Mouse (Mus musculus) heart, postnatal 36 days (tissue): ENCODE data around the gene Nid2. TPM values are rescaled to one million over a fixed set of nuclear protein-coding genes. Genes with fewer than 3 reads are reported as not detected.

Experiments
- DNase-seq, 2 experiments: peaks; one replicate each; pipeline ENCODE4 v3.0.0; 2021 to 2022
- intact Hi-C: fragments of 180-260 bp; cut with DNase I; formaldehyde crosslinking; loops from one replicate; pipeline ENCODE4 v1.15.1; 2025
- total RNA-seq, 2 experiments: library from RNA; stranded (reverse); gene quantifications; 2 replicates each; pipeline ENCODE4 v1.2.3; 2021

Nid2 gene
- 10 to 100 TPM; 35.0 to 36.3 TPM for total RNA-seq

DNA sequence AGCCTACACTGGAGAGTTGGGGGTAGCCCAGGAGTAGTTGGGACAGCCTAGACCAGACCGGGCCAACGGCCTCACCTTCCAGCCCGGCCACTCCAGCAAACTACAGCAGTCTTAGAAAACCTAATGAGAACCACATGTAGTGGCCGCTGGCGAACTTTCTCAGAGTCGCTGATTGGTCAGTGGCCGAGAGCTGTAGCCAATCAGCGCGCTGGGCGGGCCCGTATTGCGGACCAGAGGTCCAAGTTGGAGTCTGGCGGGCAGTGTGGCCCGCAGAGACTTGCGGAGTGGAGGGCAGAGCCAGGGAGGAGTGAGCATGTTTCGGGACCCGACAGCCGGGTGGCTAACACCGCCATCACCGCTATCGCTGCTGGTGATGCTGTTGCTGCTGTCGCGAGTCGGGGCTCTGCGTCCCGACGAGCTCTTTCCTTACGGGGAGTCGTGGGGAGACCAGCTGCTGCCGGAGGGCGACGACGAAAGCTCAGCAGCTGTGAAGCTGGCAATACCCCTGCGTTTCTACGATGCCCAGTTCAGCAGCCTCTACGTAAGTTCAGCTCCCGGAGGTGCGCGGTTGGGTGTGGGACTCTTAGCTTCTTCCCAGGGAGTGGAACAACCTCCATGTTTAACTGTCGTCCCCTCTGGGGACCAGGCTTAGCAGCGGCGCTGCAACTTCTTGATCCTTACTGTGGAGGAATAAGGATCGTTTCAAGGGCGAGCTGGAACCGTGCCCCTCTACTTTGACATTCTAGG, at the start of gene Nid2:
TSS of gene Nid2 (plus strand) at position 241 of the 747 bp plus-strand sequence.
- intact Hi-C loops, result loop anchor here (2.0 to 5.0 kb wide), 2 partner anchors 44 to 46 kb away; no protein-coding TSS in a partner anchor
- DNase-seq, result peak; percentile 88 to 89

DNA sequence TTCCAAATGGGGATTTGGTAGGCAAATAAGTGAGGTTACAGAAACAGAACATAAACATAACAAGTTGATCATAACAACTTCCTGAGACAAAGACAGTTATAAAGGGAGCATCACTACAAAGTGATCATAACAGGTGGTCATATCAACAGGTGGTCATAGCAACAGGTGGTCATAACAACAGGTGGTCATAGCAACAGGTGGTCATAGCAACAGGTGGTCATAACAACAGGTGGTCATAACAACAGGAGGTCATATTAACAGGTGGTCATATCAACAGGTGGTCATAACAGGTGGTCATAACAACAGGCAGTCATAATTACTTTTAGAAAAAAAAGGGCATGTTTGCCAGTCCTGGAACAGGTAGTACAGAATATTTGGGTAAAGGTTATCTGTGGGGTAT, 49.5 kb upstream of the Nid2 start:
- no peak for DNase-seq
- intact Hi-C loops, result no loop called here

DNA sequence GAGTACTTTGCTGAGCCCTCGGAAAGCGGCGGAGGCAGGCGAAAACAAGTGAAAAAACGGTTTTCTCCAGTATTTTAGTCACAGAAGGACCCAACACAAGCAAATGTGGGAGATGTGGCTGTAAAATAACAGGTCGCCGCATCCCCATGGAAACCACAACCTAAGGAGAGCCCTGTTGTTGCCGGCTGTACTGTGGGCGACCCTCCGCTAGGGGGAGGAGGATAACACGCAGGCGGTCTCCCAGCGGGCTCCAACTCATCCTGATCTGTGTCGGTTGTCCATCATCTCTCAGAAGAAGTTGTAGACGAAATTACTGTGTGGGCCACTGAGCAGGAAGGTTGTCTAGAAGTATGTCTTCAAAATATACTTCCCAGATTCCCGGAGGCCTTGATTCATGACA, 45.4 kb upstream of the Nid2 start:
- peak; percentile 75 to 82 for DNase-seq
- intact Hi-C loops, result loop anchor here (1.0 to 2.0 kb wide), 4 partner anchors 27 to 365 kb away; partner anchors contain the start of gene Nid2

DNA sequence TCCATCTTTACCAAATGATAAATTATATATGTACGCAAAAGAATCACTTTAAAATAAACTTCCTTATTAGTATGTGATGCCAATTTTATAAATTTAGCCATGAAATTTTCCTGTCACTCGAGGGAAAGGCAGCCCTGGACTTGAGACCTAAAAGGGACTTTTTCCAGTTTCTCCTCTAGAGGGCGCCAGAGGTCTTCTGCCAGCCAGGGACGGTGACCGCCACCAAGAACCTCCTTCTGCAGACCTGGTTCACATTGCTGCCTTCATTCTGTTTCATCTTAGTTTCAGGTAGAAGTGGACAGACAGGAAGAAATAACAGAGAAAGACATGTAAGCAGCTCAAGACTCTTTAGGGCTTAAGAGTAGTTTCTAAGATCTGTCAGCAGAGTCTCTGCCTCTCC, 44.6 kb upstream of the Nid2 start:
- DNase-seq, result peak; percentile 70 to 77
- intact Hi-C loops, result loop anchor here (1.0 to 2.0 kb wide), 4 partner anchors 26 to 364 kb away; partner anchors contain the start of gene Nid2

DNA sequence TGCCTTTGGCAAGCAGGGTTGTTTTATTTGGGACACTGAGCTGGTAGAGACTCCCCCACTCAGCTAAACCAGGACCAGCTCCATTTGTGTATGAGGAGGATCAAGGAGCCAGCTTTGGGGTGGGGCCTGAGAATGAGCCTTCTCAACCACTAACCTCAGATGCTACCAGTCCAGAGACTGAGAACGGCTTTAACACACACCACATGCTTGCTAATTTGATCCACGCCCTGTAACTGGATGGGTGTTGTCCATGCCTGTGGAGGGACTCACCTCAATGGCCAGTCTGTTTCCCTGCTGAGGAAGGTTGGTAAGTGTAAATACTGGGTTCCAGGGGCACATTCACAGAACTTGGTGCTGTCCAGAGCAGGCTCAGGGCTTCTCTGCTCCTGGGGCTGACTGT, 44.1 kb upstream of the Nid2 start:
- intact Hi-C loops, result loop anchor here (1.0 to 2.0 kb wide), 5 partner anchors 26 to 364 kb away; partner anchors contain the start of gene Nid2
- peak in 1 of 2 experiments; percentile 5 for DNase-seq

DNA sequence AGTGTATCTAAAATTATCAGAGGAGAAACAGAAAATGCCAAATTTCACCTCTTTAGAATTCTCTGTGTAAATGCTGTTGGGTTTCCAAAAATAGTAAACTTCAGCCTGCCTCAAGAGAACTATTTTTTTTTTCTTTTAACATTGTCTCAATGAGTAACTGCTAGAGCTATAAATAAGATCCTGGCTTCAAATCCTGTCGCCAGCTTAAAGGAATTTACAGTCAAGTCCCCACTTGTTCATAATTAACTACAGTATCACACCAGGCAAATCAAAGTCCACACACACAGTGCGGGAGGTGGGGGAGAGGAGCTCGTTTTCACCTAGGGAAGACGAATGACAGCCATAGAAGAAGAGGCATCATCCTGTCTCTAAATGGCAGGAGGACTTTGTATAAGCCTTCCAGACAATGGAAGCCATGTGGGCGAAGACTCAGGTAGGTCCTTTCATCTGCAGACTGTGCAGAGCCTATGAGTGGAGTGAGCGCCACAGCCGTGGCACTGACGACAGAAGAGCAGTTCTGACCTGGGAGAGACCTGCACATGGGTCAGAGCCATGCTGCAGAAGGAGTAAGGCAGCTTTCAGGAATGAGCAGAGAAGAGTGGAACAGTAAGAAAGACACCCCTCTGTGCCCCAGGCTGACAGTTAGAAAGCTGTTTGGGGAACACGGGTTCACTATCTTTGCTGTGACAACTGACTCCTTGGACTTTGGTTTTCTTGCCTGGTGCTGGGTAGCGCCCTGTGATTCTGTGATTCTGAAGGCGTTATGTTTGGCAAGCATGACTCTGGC, 43.2 kb upstream of the Nid2 start:
- intact Hi-C loops, result loop anchor here (1.0 to 2.0 kb wide), 4 partner anchors 25 to 363 kb away; partner anchors contain the start of gene Nid2
- no peak for DNase-seq

DNA sequence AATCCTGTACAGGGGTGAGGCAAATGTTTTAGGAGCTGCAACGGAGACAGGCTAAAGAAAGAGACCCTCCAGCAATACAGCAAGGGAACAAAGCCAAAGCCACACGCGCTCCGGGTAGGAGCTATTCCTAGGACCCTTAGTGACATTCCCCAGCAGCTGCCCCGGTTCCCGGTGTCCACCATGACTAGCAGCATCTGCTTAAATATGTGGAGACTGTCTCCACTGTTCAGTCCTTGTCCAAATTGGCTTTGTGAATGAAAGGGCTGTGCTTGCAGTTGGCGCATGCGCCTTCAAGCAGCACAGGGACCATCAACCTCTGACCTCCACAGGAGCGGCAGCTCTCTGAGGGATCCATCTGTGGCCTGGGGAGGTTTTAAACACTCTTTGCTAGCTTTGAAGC, 41.9 kb upstream of the Nid2 start:
- DNase-seq, result no peak
- intact Hi-C loops, result no loop called here

DNA sequence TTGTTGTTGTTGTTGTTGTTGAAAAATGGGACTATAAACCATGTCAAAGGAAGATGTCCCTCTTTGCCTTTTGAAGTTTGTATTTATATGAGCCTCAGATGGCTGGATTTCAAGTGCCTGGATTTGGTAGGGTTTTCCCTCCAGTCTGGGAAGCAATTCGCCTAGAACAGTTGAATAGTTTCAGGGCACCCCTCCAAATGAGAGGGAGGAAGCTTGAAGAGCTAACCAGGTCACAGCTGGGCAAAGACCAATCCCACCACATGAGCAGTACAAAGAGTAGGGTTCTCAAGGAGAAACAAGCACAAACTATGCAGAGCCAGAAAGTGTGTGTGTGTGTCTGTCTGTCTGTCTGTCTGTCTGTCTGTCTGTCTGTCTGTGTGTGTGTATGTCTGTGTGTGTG, 39.3 kb upstream of the Nid2 start:
- intact Hi-C loops, result no loop called here
- DNase-seq, result no peak

DNA sequence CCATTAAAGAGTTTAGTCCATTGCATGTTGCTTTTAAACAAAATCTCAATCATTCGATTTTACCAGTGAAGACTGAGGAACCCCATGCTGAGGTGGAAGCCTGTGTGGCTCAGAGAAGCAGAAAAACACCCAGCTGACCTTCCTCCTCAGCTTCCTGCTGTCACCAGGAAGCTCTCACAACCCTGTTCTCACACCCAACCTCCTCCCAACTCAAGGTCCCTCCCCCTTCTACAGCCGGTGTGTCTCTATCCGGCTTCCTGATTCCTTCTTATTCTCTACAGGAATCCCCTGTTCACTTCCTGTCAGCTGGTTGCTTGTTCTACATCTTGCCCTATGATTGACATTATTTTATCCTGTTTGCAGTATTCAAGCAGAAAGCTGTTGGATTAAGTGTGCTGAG, 38.0 kb upstream of the Nid2 start:
- intact Hi-C loops, result no loop called here
- DNase-seq, result no peak

DNA sequence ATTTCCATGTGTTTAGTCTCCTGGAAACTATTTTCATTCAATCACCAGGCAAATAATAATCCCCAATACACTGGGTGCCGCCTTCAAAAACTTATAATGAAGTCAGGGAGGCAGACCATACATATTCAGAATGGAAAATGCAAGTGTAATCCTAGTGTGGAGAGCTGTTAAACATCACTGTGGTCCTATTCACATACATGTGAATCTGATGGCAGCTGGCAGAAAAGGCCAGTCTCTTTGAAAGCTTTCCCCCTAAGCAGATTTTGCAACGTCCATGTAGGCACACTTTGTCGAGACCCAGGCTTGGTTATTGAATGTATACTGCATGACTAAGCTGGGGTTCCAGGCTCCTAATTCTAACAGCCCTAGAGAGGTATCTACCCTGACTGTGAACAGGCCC, 32.0 kb upstream of the Nid2 start:
- intact Hi-C loops, result no loop called here
- no peak for DNase-seq

DNA sequence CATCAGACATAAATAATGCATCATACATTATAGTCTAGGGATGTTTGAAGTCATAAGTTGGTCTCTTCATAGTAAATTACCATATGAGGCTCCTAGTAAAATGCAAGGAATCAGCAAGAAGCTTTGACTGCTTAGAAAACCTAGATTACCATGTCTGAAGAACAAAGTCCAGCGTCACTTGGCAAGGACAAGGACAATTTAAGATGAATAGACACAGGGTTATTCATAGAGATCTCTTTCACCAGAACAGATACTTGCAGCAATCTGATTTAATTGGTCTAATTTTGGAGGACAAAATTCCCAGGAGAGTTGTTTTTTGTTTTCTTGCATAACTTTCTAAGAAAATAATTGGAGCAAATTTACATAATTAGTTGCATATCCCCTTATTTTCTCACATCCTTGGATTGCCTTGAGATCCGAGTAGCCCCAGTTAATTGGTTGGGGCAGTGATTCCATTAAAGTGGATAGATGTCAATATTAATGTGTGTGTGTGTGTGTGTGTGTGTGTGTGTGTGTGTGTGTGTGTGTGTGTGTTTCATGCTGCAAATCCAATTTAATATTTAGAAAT, 30.9 kb upstream of the Nid2 start:
- intact Hi-C loops, result no loop called here
- no peak for DNase-seq

DNA sequence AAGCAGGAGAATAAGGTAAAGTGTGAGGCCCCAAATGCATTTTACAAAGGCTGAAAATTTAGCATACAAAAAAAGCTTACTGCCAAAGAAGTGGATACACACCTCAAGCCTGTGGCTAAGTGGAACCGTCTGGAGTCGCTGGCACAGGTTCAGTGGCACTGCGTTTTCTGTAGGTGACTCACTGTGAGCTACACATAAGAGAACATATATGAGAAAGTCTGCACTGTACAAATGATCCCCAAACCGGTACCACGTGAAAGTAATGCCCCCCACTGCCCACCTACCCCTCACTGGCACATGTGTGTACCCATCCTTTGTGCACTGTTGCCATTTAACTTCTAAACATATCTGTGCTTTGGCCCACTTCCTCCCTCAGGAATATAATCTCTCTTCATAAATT, 22.8 kb upstream of the Nid2 start:
- intact Hi-C loops, result no loop called here
- no peak for DNase-seq

DNA sequence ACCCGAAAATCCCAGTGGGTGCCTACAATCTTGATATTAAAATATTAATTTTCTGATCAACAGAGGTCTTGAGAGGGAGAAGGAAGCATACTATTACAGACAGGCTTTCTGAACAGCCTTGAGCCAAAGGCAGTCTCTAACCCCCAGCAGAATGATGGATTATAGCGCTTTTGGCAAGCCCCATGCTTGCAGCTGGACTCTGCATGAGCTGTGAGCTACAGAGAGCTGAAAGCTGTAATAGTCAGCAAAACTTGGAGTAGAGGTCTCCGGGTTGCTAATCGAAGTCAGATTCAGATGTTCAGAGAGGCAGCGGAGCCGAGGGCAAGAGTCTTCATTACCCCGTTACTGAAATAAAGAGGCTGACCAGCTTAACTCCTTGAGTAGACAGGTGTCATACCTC, 22.3 kb upstream of the Nid2 start:
- intact Hi-C loops, result no loop called here
- DNase-seq, result no peak

DNA sequence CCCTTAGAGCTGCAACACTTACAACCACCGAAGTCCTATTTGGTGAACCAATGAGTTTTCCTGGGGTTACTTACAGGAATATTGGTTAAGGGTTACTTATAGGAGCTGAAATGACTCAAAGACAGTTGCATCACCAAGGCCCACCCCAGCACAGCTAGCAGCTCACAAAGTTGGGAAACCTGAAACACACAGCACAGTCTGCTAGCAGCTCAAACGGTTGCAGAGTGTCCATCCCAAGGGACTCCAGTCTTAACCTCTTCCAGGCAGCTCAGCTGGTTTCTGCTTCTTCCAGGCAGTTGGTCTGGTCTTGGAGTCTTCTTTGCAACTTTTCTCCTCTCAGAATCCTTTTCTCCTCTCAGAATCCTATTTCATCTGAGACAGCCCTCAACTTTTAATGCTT, 19.0 kb upstream of the Nid2 start:
- intact Hi-C loops, result loop anchor here (2.0 kb wide), 1 partner anchor 25 kb away; no protein-coding TSS in a partner anchor

DNA sequence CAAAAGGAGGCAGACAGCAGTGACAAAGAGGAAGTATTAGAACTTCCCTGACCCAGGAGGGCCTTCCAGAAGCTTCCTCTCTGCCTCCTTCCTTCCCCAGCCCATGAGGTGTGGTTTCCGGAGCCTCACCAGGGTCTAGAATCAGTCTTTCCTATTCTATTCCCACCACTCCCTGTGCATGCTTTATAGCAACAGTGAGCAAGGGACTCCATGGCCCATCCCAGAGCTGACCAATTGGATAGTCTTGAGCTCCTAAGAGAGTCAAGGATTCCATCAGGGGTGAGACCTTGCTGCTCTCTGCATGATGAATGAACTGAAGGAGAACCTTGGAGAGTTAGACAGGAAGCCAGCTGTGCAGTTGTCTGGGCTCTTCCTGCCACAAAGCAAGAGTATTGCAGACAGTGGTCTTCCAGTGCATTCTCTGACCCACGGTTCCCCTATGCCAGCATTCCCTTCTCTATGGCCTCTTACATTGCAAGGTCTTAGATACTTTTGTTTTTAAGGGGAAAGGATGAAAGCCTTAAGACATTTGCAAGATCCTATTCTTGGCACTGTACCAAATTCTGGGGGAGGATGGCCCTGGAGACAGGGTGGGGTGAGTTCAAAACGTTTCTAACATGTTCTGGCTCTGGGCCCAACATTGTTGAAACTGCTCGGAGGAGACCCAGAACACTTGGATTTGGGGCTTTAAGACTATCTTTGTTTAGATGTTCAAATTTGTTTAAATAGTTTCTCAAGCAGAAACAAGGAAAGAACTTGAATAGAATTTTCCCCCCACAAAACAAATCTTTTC, 17.4 kb upstream of the Nid2 start:
- peak; percentile 58 to 59 for DNase-seq
- intact Hi-C loops, result loop anchor here (2.0 kb wide), 1 partner anchor 27 kb away; no protein-coding TSS in a partner anchor

More for the DNA sequence above, 19.0 kb upstream of the Nid2 start:
- no peak for DNase-seq

DNA sequence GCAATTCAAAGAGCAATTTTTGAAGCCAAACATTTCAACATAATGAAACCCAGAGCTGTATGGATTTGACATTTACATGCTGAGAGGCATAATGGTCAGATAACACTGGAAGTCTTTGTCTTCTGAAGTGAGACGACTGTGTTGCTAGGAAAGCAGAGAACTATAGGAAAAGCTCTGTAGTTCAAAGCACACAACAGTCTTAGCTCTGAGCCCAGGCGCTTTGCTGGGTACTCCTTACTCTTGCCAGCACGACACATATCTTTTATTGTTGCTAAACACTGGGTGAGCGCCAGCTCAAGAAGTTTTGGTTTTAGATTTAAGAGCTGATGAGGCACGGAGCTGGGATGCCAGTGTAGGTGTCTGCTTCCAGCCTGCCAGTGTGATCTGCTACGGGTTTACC, 15.8 kb upstream of the Nid2 start:
- intact Hi-C loops, result no loop called here
- DNase-seq, result no peak

DNA sequence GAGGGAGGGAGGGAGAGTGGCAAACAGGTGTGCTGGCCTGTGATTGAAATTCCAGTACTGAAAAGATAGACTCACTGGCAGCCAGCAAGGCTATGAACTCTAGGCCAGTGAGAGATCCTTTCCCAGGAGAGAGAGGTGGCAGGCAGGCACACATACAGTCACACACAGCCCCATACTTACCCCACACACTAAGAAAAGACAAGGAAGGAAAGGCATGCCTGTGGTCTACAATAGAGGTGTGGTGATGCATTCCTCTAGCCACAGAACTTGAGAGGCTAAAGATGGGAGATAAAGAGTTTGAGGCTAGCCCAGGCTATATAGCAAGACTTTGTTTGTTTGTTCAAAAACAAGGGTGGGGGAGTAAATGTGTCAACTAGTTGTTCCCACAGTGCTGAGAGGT, 13.5 kb upstream of the Nid2 start:
- no peak for DNase-seq
- intact Hi-C loops, result no loop called here

DNA sequence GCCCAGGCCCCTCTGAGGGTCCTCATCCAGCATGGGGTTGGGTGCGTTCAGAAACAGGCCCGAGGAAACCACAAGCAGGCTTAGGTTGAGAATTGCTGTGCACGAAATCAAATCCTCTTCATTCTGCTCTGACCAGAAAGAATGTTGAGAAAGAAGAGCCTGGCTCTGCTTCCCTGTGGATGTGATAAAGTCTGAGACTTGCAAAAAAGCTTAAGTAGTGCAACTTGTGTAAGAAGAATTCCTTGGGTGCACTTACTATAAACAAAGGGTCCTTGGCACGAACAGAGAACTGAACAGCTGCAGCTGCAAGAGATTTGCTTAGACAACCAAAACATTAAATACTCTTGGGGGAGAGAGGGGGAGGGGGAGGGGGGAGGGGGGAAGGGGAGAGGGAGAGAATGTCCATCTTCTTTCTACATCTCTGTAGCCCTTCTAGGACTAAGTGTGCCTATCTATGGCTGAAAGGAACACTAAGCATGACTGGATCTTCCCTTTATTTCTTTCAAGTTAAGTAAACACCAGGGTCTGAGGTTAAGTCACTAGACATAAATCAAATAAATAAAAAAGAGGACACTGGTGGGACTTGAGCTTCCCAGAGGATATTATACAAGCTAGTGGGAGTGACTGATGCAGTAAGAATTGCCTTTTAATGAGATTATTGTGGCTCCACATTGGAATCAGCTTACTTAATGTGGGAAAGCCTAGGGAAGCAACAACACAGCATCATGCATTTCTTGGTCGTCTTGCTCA, 12.8 kb upstream of the Nid2 start:
- no peak for DNase-seq
- intact Hi-C loops, result no loop called here

DNA sequence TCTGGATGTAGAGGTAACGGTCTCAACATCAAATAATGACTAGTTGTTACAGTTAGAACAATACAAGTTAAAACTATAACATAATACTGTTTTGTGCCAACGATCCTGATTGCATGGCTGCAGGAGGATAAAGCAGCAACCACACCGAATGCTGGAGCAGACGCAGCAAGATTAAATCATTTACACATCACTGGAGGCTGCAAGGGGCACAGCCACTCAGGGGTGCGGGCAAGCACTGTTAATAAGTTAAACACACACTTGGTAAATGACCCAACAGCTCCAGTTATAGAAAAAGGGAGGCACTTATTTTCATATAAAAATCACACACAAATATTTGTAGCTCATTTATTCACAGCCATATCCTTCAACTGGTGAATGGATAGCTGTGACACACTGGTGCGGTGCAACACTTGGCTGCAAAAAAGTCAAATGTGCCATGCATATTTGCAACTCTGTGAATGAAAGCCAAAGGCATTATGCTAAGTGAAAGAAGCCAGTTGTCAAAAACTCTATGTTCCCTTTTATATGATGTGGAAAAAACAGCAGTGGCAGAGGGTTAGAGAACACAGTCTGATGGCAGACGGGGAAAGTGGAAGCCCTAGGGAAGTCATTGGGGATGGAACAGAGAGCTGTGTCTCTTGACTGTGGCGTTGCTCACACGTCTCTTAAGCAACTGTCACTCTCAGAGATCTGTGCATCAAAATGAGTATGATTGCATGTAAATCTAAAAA, 11.5 kb upstream of the Nid2 start:
- intact Hi-C loops, result no loop called here
- no peak for DNase-seq
